Mouse (Mus musculus) adrenal gland, postnatal 36 days (tissue): ENCODE measurements around the gene Baz1b. TPM values are rescaled to one million over a fixed set of nuclear protein-coding genes. Genes with fewer than 3 reads are reported as not detected.

Experiments
- DNase-seq, 2 experiments: peaks; one replicate each; pipeline ENCODE4 v3.0.0; 2021; ENCODE audit warnings: mixed read lengths in 1 of 2
- microRNA-seq: library from miRNA; unstranded; fragments of <30 nt; microRNA quantifications from one replicate; pipeline ENCODE4 v1.2.0, GENCODE M21; 2021
- total RNA-seq, 2 experiments: library from RNA; stranded (reverse); gene quantifications; 2 replicates each; pipeline ENCODE4 v1.2.3; 2021

The Baz1b gene
- total RNA-seq, 2 experiments from 2014 or later = 72.1 to 90.4 TPM

DNA sequence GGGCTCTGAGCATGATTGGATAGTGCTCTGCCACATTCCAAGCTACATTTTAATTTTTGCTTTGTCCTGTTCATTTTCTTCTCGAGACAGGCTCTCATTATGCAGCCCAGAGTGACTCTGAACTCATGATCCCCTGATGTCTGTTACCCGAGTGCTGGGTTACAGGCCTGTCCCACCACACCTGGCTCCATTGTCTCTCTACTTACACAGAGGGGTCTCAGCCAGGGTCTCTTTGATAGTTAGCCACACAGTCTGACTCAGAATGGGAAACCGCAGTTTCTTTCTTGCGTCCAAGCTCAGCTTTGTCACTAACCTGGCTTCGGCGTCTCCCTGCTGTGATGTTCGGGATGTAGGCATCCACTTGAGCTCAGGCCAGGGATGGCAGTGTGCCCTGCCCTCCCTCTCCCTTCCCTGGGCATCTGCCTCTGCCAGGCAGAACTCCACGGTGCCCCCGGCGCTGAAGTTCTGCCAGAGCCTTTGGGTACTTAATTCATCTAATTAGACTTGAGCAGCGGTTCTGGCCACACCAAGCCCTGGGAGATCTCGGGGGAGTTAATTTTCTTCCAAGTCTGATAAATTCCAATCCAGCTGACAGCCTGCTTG, 84.6 kb downstream of the Baz1b start:
- no peak for DNase-seq

DNA sequence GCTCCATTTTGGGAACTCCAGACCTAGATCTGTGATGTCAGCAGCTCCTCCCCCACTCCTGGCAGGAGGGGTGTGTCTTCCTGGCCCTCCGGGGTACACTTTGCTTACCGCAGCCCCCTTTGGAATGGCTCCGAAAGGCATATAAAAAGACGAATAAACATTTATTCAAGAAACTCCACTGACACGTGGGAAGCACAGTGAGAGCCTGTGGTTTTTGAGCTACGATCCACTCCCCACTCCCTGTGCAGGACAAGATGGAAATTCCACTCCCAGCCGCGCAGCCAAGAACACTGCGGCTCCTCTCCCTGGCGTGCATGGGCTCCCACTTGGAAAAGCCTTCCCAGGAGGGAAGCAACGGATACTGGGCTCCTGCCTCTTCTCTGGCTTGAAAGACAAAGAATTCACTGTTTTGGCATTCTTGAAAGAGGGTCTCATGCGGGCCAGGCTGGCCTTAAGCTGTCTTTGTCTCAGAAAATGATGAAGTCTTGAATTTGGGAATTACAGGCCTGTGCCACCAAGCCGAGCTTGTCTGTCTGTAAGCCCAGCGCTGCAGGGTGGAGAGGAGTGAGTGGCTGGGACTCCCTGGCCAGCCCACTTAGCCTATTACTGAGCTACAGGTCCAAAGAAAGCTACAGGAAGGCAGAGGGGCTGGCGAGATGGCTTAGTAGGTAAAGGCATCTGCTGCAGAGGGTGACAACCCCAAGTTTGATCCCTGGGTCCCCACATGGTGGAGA, 87.8 kb downstream of the Baz1b start:
- DNase-seq = no peak

DNA sequence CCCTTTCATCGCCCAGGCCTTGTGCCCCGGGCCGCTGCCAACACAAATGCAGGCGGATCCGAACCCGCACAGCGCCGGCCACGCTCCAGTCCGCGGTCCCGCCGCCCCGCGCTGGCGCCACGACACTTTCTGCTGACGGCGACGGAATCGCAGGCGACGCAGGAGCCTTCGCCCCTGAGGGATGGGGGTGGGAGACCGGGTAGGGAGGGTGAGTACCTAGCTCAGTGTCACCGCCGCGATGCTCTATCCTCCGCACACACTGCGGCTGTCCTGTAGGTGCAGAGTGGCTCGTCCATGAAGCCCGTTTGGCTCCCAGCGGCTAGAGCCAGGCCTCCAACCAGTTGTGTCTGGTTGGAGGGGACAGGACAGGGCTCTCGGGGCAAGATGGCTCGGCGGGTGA, 89.5 kb downstream of the Baz1b start:
- DNase-seq = no peak

DNA sequence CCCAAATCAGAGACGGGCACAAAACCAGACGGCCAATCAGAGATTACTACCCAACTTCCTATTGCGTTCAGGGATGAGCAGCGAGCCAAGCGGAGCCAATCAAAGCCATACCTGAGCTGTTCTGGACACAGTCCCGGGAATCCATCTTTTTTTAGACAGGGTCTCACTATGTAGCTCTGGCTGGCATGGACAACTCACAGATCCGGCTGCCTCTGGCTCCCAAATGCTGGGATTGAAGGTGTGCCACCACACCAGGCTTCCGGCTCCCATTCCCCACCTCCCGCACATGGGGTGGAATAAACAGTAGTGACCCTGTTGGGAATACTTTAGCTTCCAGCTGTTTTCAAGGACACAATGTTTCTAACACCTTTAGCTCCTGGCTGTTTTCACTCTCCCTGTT, 93.2 kb downstream of the Baz1b start:
- no peak for DNase-seq

DNA sequence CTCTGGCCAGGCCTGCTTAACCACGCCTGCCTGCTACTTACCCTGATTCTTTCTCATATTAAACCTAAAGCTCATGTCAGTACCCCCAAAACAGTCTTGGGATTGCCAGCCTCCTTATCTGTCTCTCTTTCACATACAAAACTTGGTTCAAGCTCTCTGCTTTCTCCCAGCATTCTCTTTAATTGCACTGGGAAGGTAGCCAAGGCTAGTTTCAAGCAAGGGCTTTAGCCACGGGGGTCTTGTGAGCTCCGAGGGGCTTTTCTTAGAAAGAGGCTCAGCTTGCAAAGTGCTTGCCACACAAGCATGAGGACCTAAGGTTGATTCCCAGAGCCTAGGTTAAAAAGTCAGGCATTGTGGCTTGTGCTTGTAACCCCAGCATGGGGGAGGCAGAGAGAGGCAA, 98.1 kb downstream of the Baz1b start:
- DNase-seq = no peak

DNA sequence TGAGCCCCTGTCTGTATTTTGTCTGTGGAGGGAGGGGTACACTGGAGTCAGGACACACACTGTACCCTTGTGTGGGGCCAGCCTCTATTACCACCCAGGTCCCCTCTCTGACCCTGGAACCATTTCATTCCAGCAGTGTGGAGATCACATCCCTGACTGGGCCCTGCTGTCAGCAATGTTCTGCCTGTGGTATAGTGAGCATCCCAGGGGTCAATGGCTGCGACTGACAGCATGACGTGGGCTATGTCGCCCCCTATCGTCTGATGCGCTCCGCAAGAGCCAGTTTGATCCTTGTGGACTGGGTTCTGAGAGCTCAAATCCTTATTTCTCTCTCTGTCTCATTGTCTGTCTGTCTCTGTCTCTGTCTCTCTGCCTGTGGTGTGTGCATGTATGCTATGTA, 99.1 kb downstream of the Baz1b start:
- peak; percentile 86 to 90 for DNase-seq

DNA sequence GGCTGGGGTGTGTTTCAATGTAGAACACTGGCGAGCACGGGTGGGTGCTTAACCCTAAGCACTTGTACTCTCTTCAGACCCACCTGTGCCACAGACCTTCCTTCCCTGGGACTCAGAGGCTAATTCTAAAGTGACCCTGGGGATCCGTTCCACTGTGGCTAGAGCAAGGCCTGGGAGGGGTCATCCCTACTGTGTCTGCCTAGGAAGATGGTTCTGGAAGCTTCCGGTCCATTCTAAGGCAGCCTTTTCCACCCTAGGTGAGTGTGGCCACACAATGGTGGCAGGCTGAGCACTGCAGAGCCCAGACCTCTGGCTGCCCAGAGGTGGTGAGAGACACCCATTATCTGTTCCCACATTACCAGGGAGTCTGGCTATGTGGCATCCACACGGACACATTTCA, 99.9 kb downstream of the Baz1b start:
- DNase-seq = no peak

DNA sequence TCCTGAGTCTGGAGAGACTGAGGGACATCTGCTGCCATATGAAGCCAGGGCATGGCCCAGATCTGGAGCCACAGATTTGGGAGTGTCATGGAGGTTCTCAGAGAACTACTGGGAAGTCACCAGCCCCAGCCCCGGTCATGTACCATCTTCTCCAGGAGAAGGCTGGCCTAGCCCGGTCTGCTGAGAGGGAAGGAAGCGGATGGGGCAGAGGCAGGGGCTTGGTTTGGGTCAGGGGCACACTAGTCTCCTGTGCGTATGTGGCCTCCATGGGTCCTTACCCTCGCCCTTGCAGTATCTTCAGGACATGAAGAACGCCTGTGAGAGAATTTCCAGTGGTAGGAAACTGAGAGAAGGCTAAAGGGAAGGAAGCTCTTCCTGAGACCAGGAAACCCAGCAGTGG, 103.6 kb downstream of the Baz1b start:
- DNase-seq = no peak

DNA sequence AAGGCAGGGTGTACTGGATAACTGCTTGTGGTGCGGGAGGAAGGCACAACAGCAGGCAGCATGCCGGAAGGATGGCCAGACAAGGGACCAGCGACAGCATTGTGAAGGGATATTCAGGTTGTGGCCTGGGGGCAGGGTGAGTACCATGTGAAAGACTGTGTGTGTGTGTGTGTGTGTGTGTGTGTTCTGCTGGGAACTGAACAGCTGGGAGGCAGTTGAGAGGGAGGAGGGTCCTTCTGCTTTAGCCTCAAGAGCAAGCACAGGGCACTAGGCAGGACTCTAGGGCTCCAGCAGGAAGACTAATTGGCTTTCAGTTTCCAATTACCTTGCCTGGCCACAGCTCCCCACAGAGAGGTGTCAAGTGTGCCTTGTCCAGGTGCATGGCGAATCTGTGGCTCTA, 104.1 kb downstream of the Baz1b start:
- no peak for DNase-seq

DNA sequence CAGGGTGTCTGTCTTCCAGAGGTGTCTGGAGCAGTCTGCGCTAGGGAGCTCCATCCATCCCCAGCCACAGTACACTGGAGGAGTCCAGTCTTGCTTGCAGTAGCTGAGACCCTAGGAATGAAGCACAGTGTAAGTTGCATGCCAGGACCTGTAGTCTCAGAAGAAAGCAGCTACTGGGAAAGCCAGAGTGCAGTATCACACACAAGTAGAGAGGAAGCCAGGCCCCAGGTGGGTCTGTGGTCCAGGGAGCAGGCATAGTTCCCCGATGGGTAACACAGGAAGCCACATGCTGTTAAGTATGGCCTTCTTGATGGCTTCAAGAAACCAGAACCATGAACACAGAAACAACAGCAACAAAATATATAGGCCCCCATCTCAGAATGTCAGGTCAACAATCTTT, 104.9 kb downstream of the Baz1b start:
- DNase-seq = no peak

Small RNA genes lying within 50 kb of the gene (microRNA-seq; reads per million reads assigned to microRNA genes)
- gene Gm25315 = not detected

Other genes with a start within 250 kb of the Baz1b start
- gene Cldn4, start 240.3 kb upstream of the Baz1b start, total RNA-seq = not detected
- gene Cldn3, start 201.1 kb upstream of the Baz1b start, total RNA-seq = under 1 TPM in 1 of 2 experiments, not detected in 1; 0.43 TPM
- gene Abhd11, start 178.1 kb upstream of the Baz1b start, total RNA-seq = 10 to 100 TPM; 45.4 to 55.3 TPM
- 1 to 10 TPM; 6.8 to 7.7 TPM for gene Stx1a, start 163.8 kb upstream of the Baz1b start, total RNA-seq
- gene Dnajc30, start 123.1 kb upstream of the Baz1b start, total RNA-seq = 10 to 100 TPM; 28.1 to 34.6 TPM
- 10 to 100 TPM; 51.7 to 57.7 TPM for gene Bud23, start 122.3 kb upstream of the Baz1b start, total RNA-seq
- gene Vps37d, start 109.0 kb upstream of the Baz1b start, total RNA-seq = 1 to 10 TPM; 1.8 to 3.7 TPM
- 10 to 100 TPM; 47.4 to 73.6 TPM for gene Mlxipl, start 97.4 kb upstream of the Baz1b start, total RNA-seq
- gene Tbl2, start 37.6 kb upstream of the Baz1b start, total RNA-seq = 10 to 100 TPM; 28.9 to 40.9 TPM
- 10 to 100 TPM; 72.6 to 77.5 TPM for gene Bcl7b, start 19.0 kb upstream of the Baz1b start, total RNA-seq
- 1 to 10 TPM; 3.7 to 6.3 TPM for gene Fzd9, start 64.0 kb downstream of the Baz1b start, total RNA-seq
- not detected for gene Fkbp6, start 162.8 kb downstream of the Baz1b start, total RNA-seq
- gene Trim50, start 166.0 kb downstream of the Baz1b start, total RNA-seq = not detected
- 10 to 100 TPM; 13.7 to 23.7 TPM for gene Nsun5, start 182.7 kb downstream of the Baz1b start, total RNA-seq
- gene Pom121, start 207.3 kb downstream of the Baz1b start, total RNA-seq = 10 to 100 TPM; 21.4 to 24.6 TPM